Mouse (Mus musculus) mature B cell (primary cell): ENCODE data around the gene Nos3.

ENCODE experiments used
- in situ Hi-C: fragments of 300-500 bp; cut with MboI; formaldehyde crosslinking; loops from 2 replicates; pipeline ENCODE4 v1.14.3; 2019

Gene Nos3

DNA sequence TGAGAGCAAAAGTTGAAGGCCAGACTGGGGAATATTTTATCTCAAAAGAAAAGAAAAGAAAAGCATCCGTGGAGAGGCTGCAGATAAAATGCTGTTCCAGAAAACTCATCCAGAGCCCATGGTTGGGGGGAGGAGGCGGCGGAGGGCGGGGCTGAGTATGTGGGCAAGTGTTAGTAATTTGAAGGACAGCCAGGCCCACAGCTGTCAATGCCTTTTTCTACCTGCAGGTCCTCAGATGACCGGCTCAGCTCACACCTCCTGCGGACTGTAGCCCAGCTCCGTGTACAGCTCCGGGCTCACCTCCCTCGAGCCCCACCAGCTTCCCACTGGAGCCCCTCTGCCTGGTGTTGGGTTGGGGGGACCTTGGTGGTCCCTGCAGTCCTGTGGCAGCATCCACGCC, 35.1 kb downstream of the Nos3 start:
- in situ Hi-C loops: no loop called here

DNA sequence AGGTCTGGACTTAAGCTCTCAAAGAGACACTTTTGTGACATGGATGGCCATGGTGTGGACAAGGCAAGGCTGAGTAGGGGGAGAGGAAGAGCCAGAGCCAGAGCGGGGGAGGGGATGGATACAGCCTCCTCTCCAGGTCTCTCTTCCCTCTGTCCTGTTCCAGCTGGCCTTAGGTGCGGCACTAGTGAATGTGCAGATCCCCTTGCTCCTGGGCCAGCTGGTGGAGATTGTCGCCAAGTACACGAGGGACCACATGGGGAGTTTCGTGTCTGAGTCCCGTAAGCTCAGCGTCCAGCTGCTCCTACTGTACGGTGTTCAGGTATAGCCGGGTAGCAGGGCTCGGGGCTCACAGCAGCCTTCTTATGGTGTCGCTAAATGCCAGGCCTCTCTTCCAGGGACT, 35.8 kb downstream of the Nos3 start:
- in situ Hi-C loops: no loop called here

DNA sequence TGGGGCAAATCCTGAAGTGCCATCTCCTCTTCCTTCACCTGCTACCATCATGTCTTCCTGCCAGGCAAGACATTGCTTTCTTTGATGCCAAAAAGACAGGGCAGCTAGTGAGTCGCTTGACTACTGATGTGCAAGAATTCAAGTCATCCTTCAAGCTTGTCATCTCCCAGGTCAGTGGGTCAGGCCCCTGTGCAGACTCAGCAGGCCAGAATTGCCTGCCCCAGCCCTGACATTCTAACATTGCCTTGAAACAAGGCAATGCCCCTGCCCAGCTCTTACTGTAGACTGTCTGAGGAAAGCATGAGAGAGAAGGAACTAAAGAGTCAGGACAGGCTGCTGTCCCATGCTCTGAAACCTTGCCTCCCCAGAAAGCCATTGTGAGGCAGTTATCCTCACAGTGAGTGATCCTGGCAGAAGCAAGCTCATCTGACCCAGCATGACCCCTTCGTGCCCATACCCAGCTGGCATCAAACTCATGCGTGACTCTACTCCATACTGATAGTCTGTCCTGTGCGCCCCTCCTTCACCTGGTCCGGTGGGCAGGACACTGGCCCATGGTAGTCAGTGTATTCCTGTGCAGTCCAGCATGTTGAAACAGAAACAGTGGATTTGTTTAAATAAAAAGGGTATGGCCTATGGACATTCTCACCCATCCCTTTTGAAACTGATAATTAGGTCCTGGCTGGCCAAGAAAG, 36.4 kb downstream of the Nos3 start:
- in situ Hi-C loops: no loop called here

DNA sequence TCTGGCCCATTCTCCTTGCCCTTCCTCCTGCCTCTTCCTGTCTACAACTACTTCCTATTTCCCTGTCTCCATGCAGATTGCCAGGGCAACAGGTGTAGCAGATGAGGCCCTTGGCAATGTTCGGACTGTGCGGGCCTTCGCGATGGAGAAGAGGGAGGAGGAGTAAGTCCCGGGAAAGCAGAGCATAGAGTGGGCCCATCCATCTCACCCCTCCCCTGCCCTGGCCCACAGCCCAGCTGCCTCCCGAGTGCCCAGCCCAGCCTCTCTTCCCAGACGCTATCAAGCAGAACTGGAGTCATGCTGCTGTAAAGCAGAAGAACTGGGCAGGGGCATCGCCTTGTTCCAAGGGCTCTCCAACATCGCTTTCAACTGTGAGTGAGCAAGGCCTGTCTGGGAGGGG, 37.4 kb downstream of the Nos3 start:
- in situ Hi-C loops: no loop called here

DNA sequence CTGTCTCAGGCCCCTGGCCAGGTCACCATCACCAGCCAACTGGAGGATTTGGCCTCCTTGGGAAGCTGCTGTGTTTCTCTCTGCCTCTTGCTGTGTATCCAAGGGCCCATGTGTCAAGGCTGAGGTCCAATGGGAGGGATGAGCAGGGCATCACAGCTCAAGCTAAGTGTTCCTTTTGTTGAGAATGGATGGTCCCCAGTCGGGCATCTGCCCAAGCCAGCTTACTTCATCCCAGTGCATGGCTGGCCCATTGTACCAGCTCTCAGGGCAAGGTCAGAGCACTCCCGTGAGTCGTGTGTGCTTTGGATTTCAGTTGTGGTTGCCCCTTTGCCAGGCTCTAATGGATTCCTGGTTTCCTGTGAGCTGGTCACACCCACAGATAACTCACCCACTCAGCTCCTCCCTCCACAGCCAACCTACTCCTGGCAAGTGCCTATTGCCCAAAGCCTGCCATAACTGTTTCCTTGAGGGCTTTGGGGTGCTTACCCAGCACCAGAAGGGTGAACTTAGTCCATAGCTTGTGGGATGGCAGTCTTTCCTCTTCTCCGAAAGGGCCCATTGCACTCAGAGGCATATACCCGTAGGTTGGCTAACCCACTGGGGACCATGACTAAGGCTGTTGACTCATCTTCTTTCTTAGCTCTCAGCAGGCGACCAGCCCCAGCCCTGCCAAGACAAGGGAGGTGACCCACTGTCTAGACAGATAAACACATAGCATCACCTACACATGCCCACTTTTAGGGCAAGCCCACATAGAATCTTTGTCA, 40.2 kb downstream of the Nos3 start:
- in situ Hi-C loops: no loop called here

DNA sequence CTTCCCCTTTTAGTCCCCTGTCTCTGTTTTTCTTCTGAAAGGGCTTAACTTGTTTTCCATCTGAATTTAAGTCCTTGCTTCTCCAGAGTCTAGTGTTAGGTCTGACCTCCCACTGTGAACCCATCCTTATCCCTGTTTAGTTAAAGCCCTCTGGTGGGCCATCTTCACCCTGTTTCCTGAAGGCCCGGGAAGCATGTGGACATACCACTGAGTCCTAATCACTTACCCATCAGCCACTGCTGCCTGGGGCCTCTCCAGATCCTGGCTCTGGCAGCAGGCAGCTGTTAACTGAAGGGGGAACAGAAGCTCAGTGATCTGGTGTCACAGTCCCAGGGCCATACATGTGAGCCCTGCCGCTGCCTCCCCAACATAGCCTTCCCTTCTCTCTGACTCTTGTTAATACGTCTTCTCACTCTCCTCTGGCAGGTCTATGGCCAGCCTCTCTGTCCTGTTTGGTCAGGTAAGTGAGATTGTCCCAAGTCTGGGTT, 40.8 kb downstream of the Nos3 start:
- in situ Hi-C loops: no loop called here

DNA sequence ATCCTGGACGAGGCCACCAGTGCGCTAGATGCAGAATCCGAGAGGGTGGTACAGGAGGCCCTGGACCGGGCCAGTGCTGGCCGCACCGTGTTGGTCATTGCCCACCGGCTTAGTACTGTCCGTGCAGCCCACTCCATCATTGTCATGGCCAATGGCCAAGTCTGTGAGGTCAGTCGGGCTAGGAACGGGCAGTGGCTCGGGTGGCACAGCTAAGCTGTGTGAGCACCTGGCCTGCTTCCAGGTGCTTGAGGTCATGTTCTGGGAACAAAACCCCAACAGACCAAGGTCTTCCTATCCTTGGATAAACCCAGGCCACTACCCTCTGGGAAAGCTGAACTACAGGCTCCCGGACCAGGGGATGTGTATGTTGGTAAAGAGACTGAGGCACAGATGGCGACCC, 44.0 kb downstream of the Nos3 start:
- in situ Hi-C loops: no loop called here

DNA sequence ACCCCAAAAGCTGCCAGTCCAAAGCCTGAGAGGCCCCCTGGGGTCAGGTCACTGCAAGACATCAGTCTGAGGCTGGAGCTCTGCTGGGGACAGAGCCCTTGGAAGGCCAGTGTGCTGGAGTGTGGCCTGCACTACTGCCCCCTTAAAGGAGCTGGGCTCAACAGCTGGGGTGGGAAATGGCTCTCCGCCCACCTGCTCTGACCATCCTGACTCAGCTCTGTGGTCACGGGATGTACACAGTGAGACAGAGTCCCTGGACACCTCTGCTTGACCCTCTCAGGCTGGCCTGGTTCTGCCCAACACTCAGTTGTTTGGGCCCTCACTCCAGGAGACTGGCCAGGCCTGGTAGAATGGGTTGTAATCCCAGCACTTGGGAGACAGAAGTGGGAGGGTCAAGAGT, 44.9 kb downstream of the Nos3 start:
- in situ Hi-C loops: no loop called here

DNA sequence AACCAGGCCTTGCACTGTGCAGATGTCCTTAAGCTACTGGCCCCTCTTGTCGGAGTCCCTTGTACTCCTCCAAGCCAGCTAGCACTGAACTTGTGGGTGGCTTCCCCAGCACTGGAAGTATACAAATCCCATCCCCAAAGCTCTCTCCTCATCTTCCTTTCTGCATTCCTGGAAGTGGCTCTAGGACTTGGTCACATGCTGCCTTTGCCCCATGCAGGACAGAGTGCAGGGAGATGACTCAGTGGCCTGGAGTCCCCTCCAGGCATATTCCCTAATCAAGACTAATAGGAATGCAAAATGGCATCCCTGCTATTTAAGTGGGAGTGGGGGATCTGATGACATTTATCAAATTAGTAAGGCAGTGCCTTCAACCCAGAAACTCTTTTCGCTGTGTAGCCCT, 47.5 kb downstream of the Nos3 start:
- in situ Hi-C loops: no loop called here

DNA sequence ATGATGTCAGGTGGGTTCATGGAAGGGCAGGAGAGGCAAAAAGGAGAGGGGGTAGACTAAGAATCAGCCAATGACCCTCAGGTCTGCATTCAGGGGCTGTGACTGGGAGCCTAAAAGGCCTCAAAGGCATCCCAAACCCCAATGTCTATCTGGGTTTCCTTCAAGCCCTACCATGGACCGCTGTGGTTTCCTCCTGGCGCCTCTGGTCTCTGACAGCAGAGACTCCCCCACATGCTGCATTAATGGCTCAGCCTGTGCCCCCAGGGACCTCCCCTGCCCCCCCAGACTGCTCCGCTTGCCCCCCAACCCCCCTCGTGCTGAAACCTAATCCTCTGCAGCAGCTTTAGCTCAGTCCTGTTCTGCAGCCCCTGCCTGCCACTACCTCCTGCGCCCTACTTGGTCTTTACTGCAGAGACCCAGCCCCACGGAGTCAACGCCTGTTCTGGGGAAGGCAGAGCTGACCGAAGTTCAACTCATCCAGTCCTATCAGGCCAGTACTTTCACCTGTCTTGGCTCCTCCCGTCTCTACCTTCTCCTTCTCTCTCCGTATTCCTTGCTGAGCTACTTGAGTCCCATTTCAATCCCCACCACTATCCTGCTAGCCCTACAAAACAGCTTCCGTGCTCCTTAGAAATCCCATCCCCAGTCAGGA, 48.6 kb downstream of the Nos3 start, which contains the start of gene Asic3:
Asic3 (plus strand) TSS at position 351 of the 652 bp plus-strand sequence.
- in situ Hi-C loops: no loop called here

DNA sequence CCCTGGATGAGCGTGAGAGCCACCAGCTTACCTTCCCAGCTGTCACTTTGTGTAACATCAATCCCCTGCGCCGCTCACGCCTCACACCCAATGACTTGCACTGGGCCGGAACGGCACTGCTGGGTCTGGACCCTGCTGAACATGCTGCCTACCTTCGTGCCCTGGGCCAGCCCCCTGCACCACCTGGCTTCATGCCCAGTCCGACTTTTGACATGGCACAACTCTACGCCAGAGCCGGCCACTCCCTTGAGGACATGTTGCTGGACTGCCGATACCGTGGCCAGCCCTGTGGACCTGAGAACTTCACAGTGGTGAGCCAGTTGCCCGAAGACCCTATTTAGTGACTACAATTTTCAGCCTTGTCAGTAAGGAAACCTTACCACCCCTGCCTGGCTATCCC, 49.3 kb downstream of the Nos3 start:
- in situ Hi-C loops: no loop called here

DNA sequence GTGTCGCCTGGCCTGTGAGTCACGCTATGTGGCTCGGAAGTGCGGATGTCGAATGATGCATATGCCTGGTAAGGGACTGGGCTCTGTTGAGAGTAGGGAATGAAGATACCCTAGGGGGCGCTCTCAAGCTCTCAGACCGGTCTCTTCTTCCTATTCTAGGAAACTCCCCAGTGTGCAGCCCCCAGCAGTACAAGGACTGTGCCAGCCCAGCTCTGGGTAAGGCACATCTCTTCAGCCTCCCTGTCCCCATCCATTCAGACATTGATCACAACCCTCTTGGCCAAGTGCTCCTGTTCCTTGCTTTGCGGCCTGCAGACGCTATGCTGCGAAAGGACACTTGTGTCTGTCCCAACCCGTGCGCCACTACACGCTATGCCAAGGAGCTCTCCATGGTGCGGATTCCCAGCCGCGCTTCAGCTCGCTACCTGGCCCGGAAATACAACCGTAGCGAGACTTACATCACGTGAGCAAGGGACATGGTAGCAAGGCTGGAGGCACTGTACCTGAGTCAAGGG, 51.7 kb downstream of the Nos3 start:
- in situ Hi-C loops: no loop called here

DNA sequence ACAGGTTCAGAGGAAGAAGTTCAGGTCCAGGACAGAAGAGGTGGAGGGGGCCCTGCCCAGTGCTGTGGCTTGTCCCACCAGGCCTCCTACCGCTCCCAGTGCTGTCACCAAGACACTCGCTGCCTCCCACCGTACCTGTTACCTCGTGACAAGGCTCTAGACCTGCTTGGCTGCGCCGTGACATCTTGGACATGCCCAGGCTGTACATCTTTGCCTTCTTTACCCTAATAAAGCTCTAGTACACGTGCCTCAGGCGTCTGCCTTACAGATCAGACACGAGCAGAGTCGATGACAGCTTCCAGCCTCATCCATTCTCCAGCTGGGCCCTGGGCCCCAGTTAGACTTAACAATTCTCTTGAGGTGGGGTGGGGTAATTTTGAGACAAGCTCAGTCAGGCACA, 53.0 kb downstream of the Nos3 start:
- in situ Hi-C loops: no loop called here

DNA sequence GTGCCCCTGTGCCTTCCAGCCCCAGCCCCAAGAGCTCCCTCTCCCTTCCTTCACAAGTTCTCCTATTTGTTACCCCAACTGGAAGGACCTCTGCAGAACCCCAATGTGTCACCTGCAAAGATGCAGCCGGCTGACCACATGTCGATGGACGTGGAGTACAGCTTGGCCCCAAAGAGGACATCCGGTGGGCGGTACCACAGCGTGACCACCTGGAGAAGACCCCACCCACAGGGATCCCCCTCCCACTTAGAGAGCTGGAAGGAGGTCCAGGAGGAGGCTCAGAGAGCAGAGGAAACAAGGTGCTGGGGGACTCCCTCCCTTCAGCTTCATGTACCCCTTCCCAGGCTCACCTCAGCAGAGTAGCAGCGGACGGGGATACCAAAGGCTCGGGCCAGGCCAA, 55.8 kb downstream of the Nos3 start:
- in situ Hi-C loops: no loop called here

DNA sequence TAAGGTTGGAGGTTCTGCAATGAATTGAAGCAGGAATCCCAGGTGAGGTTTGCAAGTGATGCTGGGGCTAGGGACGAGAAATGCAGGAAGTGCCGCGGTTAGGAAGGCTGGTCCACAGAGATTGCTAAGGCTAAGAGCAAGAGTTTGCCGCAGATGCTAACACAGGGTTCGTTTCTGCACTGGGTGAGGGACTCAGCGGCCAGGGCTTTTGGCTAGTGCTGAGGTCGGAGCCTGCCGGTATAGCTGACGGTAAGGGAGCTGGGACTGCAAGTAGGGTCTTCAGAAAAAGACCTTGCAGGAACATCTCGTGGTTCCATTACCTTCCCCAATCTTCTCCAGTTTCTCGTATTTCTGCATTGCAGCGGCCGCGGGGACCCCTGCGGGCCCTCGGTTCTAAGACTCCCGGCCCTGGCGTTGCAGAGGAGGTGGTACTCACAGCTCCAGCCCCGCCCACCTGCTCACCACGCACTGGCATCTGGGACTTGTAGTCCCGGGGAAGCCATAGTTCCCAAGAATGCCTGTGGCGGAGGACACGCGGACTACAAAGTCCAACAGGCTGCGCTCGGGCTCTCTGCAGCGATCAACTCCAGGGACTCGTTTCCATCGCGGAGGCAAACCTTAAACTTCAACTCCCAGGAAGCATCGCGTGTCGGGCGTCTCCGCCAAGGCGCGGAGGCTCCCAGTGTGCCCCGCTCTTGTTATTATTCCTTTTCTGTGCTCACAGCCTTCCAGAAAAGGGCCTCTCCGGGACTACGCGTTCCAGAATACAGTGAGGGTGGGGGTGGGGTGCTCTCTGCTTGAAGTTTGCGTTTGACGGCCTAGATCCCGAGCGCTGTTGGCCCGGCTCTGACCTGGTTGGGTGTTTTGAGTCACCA, 58.8 kb downstream of the Nos3 start, which contains the start of the genes Cdk5 and Slc4a2:
Cdk5 (minus strand) TSS at position 402 of the 875 bp plus-strand sequence.
Slc4a2 (plus strand) TSS at position 709 of the 875 bp plus-strand sequence.
- in situ Hi-C loops: no loop called here

DNA sequence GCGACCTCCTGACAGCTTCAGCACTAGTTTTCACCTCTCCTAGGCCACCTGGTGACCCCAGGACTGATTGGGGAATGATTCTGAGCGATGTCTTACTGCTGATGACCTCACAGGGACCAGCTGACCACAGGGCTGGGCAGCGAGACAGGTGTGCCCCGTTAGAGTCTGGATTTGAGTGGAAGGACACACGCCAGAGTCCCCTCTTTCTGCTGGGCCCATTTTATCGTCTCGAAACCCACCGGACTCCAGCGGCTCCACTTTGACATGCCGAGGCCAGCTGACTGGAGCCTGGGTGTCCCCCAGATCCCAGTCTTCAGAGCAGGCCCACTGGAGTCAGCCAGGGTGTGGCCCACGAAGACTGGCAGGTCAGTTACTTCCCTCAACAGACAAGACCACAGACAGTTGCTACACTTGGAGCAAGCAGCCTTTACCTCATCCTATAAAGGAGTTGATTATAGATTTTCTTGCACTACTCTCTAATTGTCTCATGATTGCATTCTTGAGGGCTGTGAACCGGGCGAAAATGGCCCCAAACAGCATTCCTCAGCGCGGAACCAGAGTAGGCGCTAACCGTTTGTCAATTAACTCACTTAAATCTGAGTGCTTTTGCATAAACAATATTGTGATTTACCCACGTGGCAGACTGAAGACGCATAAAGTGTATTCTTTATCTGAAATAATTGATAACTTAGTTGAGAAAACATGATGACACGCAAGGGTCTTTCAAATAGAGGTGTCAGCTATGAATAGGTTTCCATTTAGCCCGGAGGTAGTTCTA, 59.6 kb downstream of the Nos3 start:
- in situ Hi-C loops: no loop called here

DNA sequence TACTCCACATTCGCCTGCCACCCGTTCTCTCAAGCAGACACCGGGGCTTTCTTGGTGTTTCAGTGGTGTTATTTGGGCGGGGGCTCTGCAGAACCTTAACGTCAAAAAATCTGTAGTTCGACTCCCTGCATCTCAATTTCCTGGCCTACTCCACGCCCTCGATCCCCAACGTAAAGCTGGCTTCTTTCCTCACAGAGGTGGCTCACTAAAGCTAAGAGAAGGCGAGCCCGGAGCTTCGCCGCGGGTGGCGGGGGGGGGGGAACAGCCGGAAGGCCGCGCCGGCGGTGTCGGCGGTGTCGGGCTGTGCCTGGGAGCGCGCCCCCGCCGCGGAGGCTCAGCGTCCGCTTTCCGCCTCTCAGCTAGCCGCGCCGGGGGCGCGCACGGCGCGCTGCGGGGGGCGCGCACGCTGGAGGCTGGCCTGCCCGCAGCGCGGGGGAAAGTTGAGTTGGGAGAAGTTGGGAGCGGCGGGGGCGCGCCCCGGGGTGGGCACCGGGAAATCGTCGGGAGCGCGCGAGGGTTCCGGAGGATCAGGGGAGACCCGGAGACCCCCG, 60.3 kb downstream of the Nos3 start:
- in situ Hi-C loops: no loop called here

DNA sequence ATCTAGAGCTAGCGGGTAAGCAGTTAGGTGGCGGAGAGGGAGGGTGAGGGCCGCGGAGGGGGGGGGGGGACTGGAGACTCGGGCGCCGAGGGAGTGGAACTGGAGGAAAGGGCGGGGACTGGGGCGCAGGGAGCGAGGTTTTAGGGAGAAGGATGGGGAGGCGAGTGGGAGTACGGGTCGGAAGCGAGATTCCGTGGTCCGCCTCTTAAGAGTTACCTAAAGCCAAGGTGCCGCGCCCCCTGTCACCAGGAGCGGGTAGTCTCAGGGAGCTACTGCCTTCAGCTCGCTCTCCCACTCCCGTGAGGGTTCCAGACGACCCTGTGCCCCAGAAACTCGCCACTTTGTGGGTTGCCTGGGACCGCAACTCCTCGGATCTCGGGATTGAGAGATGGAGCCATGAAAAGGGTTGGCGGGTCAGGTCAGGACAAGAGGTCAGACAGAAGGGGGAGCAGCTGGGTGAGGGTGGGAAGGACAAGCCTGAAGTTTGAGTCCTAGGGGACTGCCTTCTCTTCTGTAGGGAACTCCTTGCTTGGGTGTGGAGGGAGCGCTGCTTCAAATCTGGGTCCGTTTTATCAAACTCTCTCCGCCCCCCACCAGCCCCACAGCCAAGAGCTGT, 60.9 kb downstream of the Nos3 start:
- in situ Hi-C loops: no loop called here

DNA sequence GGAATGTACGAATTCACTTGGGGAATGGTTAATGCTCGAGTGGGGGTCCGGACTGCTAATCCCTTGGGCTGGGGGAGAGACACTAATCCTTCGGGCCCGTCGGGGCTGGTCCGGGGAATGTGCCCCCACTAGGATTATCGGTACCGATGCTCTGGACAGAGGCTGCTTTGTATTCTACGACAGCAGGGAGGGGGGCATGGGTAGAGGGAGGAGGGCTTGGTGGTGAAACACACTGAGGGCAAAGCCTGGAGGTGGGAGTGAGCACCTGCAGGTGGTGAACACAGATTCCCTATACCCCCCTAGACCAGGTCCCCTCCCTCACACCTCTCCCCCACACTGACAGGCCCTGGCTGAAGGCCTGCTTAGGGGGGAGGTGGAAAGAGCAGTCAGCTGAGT, 61.4 kb downstream of the Nos3 start:
- in situ Hi-C loops: no loop called here
